In genomic region chr7:30572969-30573368, GRCm38 (mm10) we compare ENCODE assay signal across 10 mouse cellular contexts. TPM values are rescaled to one million over a fixed set of nuclear protein-coding genes. Genes with fewer than 3 reads are reported as not detected.
DNase-seq lines count a peak whose midpoint lies in the region; ATAC-seq lines count a peak whose summit lies in the region.
"Had no signal": no experiment of that assay in that cellular context is flagged by ENCODE, and none has a peak within 500 bp of the region (broad histone marks: within the 10 kb centered on the region; RNA-seq: fewer than 3 reads in every experiment).

No protein-coding gene starts in this region.

- no peak overlapping the region for H3K4me2 ChIP-seq in forebrain, embryonic 13.5 days
- no peak overlapping the region for H3K4me2 ChIP-seq in midbrain, embryonic 14.5 days (ENCODE audit: low read length)
- H3K4me2 ChIP-seq: midbrain, embryonic 12.5 days had no signal

- H3K4me3 ChIP-seq in heart, embryonic 10.5 days, result no peak overlapping the region
- H3K4me3 ChIP-seq in forebrain, embryonic 13.5 days, result no peak overlapping the region
- H3K4me3 ChIP-seq in midbrain, embryonic 14.5 days (replicated peaks; ENCODE audit: low read depth, low read length), result no peak overlapping the region
- H3K4me3 ChIP-seq: midbrain, embryonic 12.5 days had no signal

- 82% methylated on average over 2 of the region's 2 CpGs for WGBS in heart, embryonic 10.5 days
- WGBS in forebrain, embryonic 13.5 days, result 83% methylated on average over 2 of the region's 2 CpGs
- WGBS in midbrain, embryonic 14.5 days, result 88% methylated on average over 2 of the region's 2 CpGs

- H3K27ac ChIP-seq in heart, embryonic 10.5 days, result no peak overlapping the region
- no peak overlapping the region for H3K27ac ChIP-seq in forebrain, embryonic 13.5 days
- no peak overlapping the region for H3K27ac ChIP-seq in midbrain, embryonic 14.5 days (replicated peaks; ENCODE audit: low read depth, low read length)
- H3K27ac ChIP-seq: midbrain, embryonic 12.5 days had no signal

- no peak overlapping the region for H3K9ac ChIP-seq in forebrain, embryonic 13.5 days
- H3K9ac ChIP-seq in midbrain, embryonic 14.5 days (replicated peaks; ENCODE audit: low read length), result no peak overlapping the region
- H3K9ac ChIP-seq: forebrain, postnatal 0 days; midbrain, embryonic 12.5 days had no signal

- ATAC-seq in erythroblast, adult 5-6 weeks (replicated peaks; ENCODE audit: low FRiP score, poor library complexity, severe bottlenecking), result peak; percentile 89
- no peak for ATAC-seq in forebrain, embryonic 13.5 days
- no peak for ATAC-seq in midbrain, embryonic 14.5 days (ENCODE audit: low FRiP score, low TSS enrichment)
- ATAC-seq: forebrain, postnatal 0 days had no signal

- H3K36me3 ChIP-seq in heart, embryonic 10.5 days, result peaks cover 100% of the 10 kb centered on the region
- H3K36me3 ChIP-seq in forebrain, embryonic 13.5 days (ENCODE audit: poor library complexity, severe bottlenecking), result peaks cover 98% of the 10 kb centered on the region
- peaks cover 100% of the 10 kb centered on the region for H3K36me3 ChIP-seq in midbrain, embryonic 14.5 days (ENCODE audit: control insufficient read depth, insufficient read depth, low read length)

- no peaks in the 10 kb centered on the region for H3K9me3 ChIP-seq in heart, embryonic 10.5 days
- H3K9me3 ChIP-seq in forebrain, embryonic 13.5 days (replicated peaks), result no peaks in the 10 kb centered on the region
- H3K9me3 ChIP-seq in midbrain, embryonic 14.5 days (ENCODE audit: control insufficient read depth, low read length), result no peaks in the 10 kb centered on the region
- H3K9me3 ChIP-seq: midbrain, embryonic 12.5 days had no signal

- peak; percentile 69 to 75 for DNase-seq in heart, adult 18-20 months
- no peak for DNase-seq in heart, embryonic 10.5 days (ENCODE audit: low spot score)
- DNase-seq in adipocyte (ENCODE audit: low spot score), result peak; percentile 67
- peak; percentile 83 to 90 for DNase-seq in kidney, postnatal 25 days
- DNase-seq in thymus, postnatal 10 days (ENCODE audit: low spot score in 2 of 2), result no peak
- DNase-seq in midbrain, embryonic 14.5 days, result no peak
- DNase-seq: forebrain, postnatal 0 days had no signal

- H3K27me3 ChIP-seq in heart, embryonic 10.5 days (ENCODE audit: insufficient read depth, poor library complexity, severe bottlenecking), result no peaks in the 10 kb centered on the region
- no peaks in the 10 kb centered on the region for H3K27me3 ChIP-seq in forebrain, embryonic 13.5 days
- H3K27me3 ChIP-seq in midbrain, embryonic 14.5 days (ENCODE audit: control insufficient read depth, insufficient read depth, low read length), result no peaks in the 10 kb centered on the region
- H3K27me3 ChIP-seq: midbrain, embryonic 12.5 days had no signal

- H3K4me1 ChIP-seq in heart, embryonic 10.5 days, result no peaks in the 10 kb centered on the region
- no peaks in the 10 kb centered on the region for H3K4me1 ChIP-seq in forebrain, embryonic 13.5 days
- H3K4me1 ChIP-seq in midbrain, embryonic 14.5 days (ENCODE audit: control insufficient read depth, insufficient read depth, low read length), result no peaks in the 10 kb centered on the region
- H3K4me1 ChIP-seq: midbrain, embryonic 12.5 days had no signal

RNA-seq across cellular contexts. Expression of gene Igflr1, which starts 7.7 kb away (rescaled TPM):
- total RNA-seq in heart, adult 18-20 months (2021), result under 1 TPM; 0.50 to 0.77 TPM
- polyA plus RNA-seq in heart, embryonic 10.5 days (2016; fragmentation: Nextera tagmentation; extraction: Ambion mirVana), result 2.6 and 4.1 TPM in 2 replicates
- total RNA-seq in erythroblast, adult 5-6 weeks (2015; ENCODE audit: low replicate concordance), result 4.0 and 7.3 TPM in 2 replicates
- not detected in 2 replicates for total RNA-seq in erythroblast, adult 5-6 weeks (2017; ENCODE audit: low replicate concordance)
- polyA plus RNA-seq in forebrain, embryonic 13.5 days (2015; fragmentation: Nextera tagmentation; extraction: Ambion mirVana), result 7.4 and 8.2 TPM in 2 replicates
- 2.8 and 5.8 TPM in 2 replicates for polyA plus RNA-seq in midbrain, embryonic 14.5 days (2014; fragmentation: Nextera tagmentation; extraction: Ambion mirVana)
- total RNA-seq: forebrain, postnatal 0 days had no signal

RNA-seq across cellular contexts. Expression of gene Psenen, which starts 9.5 kb away (rescaled TPM):
- 10 to 100 TPM; 80.1 to 84.4 TPM for total RNA-seq in heart, adult 18-20 months (2021)
- polyA plus RNA-seq in heart, embryonic 10.5 days (2016; fragmentation: Nextera tagmentation; extraction: Ambion mirVana), result 112 and 124 TPM in 2 replicates
- total RNA-seq in erythroblast, adult 5-6 weeks (2015; ENCODE audit: low replicate concordance), result 73.4 and 88.8 TPM in 2 replicates
- 41.4 and 69.3 TPM in 2 replicates for total RNA-seq in erythroblast, adult 5-6 weeks (2017; ENCODE audit: low replicate concordance)
- polyA plus RNA-seq in forebrain, embryonic 13.5 days (2015; fragmentation: Nextera tagmentation; extraction: Ambion mirVana), result 128 and 141 TPM in 2 replicates
- polyA plus RNA-seq in midbrain, embryonic 14.5 days (2014; fragmentation: Nextera tagmentation; extraction: Ambion mirVana), result 99.1 and 135 TPM in 2 replicates

RNA-seq across cellular contexts. Expression of gene Gm49396, which starts 9.8 kb away (rescaled TPM):
- total RNA-seq in heart, adult 18-20 months (2021), result 1 to 10 TPM in 1 of 2 experiments, under 1 TPM in 1; 0.35 to 1.1 TPM
- 9.9 and 12.3 TPM in 2 replicates for polyA plus RNA-seq in heart, embryonic 10.5 days (2016; fragmentation: Nextera tagmentation; extraction: Ambion mirVana)
- 1.3 and 4.8 TPM in 2 replicates for total RNA-seq in erythroblast, adult 5-6 weeks (2015; ENCODE audit: low replicate concordance)
- 5.2 and 6.6 TPM in 2 replicates for total RNA-seq in erythroblast, adult 5-6 weeks (2017; ENCODE audit: low replicate concordance)
- 20.2 and 22.5 TPM in 2 replicates for polyA plus RNA-seq in forebrain, embryonic 13.5 days (2015; fragmentation: Nextera tagmentation; extraction: Ambion mirVana)
- polyA plus RNA-seq in midbrain, embryonic 14.5 days (2014; fragmentation: Nextera tagmentation; extraction: Ambion mirVana), result 8.2 and 11.8 TPM in 2 replicates

RNA-seq across cellular contexts. Expression of gene U2af1l4, which starts 9.9 kb away (rescaled TPM):
- total RNA-seq in heart, adult 18-20 months (2021), result 10 to 100 TPM; 61.2 to 65.9 TPM
- polyA plus RNA-seq in heart, embryonic 10.5 days (2016; fragmentation: Nextera tagmentation; extraction: Ambion mirVana), result 87.8 and 90.4 TPM in 2 replicates
- 3.5 and 30.1 TPM in 2 replicates for total RNA-seq in erythroblast, adult 5-6 weeks (2015; ENCODE audit: low replicate concordance)
- 30.0 and 39.4 TPM in 2 replicates for total RNA-seq in erythroblast, adult 5-6 weeks (2017; ENCODE audit: low replicate concordance)
- polyA plus RNA-seq in forebrain, embryonic 13.5 days (2015; fragmentation: Nextera tagmentation; extraction: Ambion mirVana), result 114 and 122 TPM in 2 replicates
- 103 and 104 TPM in 2 replicates for polyA plus RNA-seq in midbrain, embryonic 14.5 days (2014; fragmentation: Nextera tagmentation; extraction: Ambion mirVana)

RNA-seq across cellular contexts. Expression of gene Lin37, which starts 13.3 kb away (rescaled TPM):
- total RNA-seq in heart, adult 18-20 months (2021), result 10 to 100 TPM; 16.8 to 18.8 TPM
- 31.5 and 35.6 TPM in 2 replicates for polyA plus RNA-seq in heart, embryonic 10.5 days (2016; fragmentation: Nextera tagmentation; extraction: Ambion mirVana)
- total RNA-seq in erythroblast, adult 5-6 weeks (2015; ENCODE audit: low replicate concordance), result 48.0 and 55.0 TPM in 2 replicates
- 7.8 and 8.9 TPM in 2 replicates for total RNA-seq in erythroblast, adult 5-6 weeks (2017; ENCODE audit: low replicate concordance)
- polyA plus RNA-seq in forebrain, embryonic 13.5 days (2015; fragmentation: Nextera tagmentation; extraction: Ambion mirVana), result 53.0 and 65.1 TPM in 2 replicates
- 49.9 and 59.1 TPM in 2 replicates for polyA plus RNA-seq in midbrain, embryonic 14.5 days (2014; fragmentation: Nextera tagmentation; extraction: Ambion mirVana)

Comparison
In these comparisons a context has a peak if more than half of its experiments do, and no peak if none do; other contexts are left out.
1. DNase-seq: peak in heart, adult 18-20 months (2 of 2), adipocyte (single experiment) and kidney, postnatal 25 days (2 of 2); none in heart, embryonic 10.5 days (single experiment), thymus, postnatal 10 days (0 of 2) and midbrain, embryonic 14.5 days (single experiment).